Mouse (Mus musculus): ENCODE measurements around the gene Akap1. TPM values are rescaled to one million over a fixed set of nuclear protein-coding genes. Genes with fewer than 3 reads are reported as not detected.

Akap1 gene
- polyA plus RNA-seq, 1 experiment: 32.2 TPM

DNA sequence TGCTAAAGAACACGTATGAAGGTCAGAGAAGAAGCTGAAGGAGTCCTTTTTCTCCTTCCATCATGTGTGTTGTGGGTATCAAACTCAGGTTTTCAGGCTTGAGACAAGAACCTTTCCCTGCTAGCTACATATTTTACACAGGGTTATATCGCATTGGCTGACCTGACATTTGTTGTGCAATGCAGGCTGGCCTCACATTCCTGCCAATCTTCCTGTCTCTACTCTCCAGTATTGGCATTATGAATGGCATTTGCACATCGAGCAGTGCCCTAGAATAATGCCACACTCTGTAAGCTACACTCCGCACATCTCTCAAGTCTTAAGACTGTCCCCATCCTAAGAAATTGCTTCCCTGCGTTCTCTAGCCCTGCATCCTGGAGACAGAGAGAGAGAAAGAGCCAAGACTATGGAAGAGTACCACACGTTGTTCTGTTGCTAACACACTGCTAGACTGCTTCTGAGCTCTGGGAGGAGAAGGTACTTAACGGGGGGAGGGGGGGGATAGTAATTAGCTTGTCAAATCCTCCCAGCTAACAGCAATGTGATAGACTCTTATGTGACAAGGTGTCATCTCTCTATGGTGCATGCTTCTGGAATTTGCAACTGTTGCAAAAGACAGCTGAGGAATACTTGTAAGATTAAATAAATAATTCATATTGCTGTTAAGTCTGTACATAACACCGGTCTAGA lies 20.1 kb upstream of the Akap1 start:
- no peak for TF ChIP-seq CTCF (IDR thresholded peaks at IDR 0.05; ENCODE audit: insufficient read depth, low read length)
- no peak for TF ChIP-seq POLR2A (IDR thresholded peaks at IDR 0.05; ENCODE audit: borderline replicate concordance, extremely low read depth, low read depth, low read length)
- H3K4me3 ChIP-seq (replicated peaks; ENCODE audit: extremely low read depth, low read depth, low read length): no peak overlapping the region
- DNase-seq: no peak
- WGBS: 56% methylated on average over 8 of the region's 8 CpGs
- no peaks in the 10 kb centered on the region for H3K4me1 ChIP-seq (ENCODE audit: control insufficient read depth, insufficient read depth, low read length)

DNA sequence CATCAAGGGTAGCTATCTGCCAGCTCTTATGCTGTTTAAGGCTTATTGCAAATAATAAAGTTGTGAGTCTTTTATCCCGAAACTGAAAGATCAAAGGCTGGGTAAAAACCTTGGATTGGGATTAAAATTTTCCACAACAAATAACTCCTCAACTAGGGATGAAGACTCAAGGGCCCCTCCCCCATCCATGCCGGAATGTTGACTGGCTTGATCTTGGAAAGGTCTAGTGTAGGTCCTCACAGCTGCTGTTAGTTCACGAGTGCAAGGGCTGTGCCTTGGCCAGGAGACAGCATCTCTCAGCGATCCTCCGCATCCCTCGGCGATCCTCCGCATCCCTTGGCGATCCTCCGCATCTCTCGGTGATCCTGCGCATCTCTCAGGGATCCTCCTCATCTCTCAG lies 13.6 kb upstream of the Akap1 start:
- no peak for DNase-seq
- WGBS: 90% methylated on average over 12 of the region's 12 CpGs
- Histone ChIP-seq H3K4me3 (replicated peaks; ENCODE audit: extremely low read depth, low read depth, low read length) (no peak overlapping the region), H3K4me1 (ENCODE audit: control insufficient read depth, insufficient read depth, low read length) (no peaks in the 10 kb centered on the region)
- TF ChIP-seq CTCF (IDR thresholded peaks at IDR 0.05; ENCODE audit: insufficient read depth, low read length) (no peak), POLR2A (IDR thresholded peaks at IDR 0.05; ENCODE audit: borderline replicate concordance, extremely low read depth, low read depth, low read length) (no peak)

DNA sequence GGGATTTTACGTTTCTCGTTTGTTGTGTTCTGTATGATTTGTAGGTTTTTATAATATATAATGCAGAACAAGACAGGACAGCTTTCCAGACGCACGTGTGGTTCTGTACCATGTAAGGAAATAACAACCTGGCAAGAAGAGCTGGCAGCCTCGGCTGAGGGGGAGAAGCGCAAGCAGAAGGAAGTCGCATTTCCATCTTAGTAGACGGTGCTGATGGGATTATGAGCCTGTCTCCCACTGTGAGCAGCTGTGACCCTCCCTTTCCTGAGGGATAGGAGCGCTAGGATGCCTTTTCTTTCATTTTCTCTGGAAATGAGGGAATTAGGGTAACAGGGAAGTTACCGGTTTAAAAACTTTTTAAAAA lies 9.3 kb upstream of the Akap1 start:
- H3K4me3 ChIP-seq (replicated peaks; ENCODE audit: extremely low read depth, low read depth, low read length): peak overlapping the region; percentile 36
- no peaks in the 10 kb centered on the region for H3K4me1 ChIP-seq (ENCODE audit: control insufficient read depth, insufficient read depth, low read length)
- WGBS: 3% methylated on average over 10 of the region's 10 CpGs
- TF ChIP-seq POLR2A (IDR thresholded peaks at IDR 0.05; ENCODE audit: borderline replicate concordance, extremely low read depth, low read depth, low read length): no peak
- TF ChIP-seq CTCF (IDR thresholded peaks at IDR 0.05; ENCODE audit: insufficient read depth, low read length): no peak
- DNase-seq: no peak

DNA sequence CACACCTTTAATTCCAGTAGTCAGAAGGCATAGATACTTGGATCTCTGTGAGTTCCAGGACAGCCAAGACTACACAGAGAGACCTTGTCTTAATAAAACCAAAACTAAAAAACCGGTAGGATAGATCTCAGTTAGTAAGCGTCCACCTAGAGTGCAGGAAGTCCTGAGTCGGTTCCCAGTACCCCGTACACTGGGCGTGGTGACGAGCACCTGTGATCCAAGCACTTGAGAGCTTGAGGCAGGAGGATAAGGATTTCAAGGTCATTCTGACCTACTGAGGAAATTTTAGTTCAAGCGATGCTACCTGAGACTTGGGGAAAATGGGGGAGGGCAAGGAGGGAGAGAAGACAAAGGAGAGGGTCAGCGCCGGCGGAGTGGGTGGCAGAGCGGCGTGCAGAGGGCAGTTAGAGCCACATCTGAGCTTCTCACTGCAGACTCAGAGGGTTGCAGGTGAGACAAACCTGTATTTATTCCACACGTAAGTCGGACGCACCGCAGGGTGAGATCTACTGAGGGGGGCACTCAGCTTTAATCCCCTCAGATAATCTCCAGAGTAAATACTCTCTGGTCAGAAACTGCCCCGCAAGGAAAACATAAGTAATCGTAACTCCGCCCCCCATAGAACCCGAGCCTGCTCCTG lies 8.8 kb upstream of the Akap1 start:
- WGBS: 5% methylated on average over 20 of the region's 20 CpGs
- TF ChIP-seq POLR2A (IDR thresholded peaks at IDR 0.05; ENCODE audit: borderline replicate concordance, extremely low read depth, low read depth, low read length) (no peak), CTCF (IDR thresholded peaks at IDR 0.05; ENCODE audit: insufficient read depth, low read length) (no peak)
- no peaks in the 10 kb centered on the region for H3K4me1 ChIP-seq (ENCODE audit: control insufficient read depth, insufficient read depth, low read length)
- H3K4me3 ChIP-seq (replicated peaks; ENCODE audit: extremely low read depth, low read depth, low read length): no peak overlapping the region
- DNase-seq: no peak

DNA sequence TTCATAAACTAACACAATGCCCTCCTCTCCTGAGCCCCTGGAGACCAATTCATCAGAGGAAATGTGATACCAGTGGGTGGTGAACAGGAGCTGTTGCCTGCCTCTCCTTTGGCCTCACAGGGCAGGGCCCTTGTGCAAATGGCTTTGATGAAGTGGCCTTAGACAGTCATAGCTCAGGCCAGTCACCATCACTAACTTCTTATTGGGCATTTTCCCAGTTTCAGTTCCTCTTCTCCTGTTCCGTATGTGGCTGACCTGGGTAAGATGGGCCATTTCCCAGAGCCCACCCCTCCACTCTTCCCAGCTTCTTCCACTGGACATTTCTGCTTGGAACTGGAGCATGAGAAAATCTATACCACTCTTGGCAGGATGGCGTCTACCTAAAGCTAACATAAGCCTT lies 5.1 kb upstream of the Akap1 start:
- 80% methylated on average over 2 of the region's 2 CpGs for WGBS
- DNase-seq: no peak
- TF ChIP-seq POLR2A (IDR thresholded peaks at IDR 0.05; ENCODE audit: borderline replicate concordance, extremely low read depth, low read depth, low read length) (no peak), CTCF (IDR thresholded peaks at IDR 0.05; ENCODE audit: insufficient read depth, low read length) (no peak)

DNA sequence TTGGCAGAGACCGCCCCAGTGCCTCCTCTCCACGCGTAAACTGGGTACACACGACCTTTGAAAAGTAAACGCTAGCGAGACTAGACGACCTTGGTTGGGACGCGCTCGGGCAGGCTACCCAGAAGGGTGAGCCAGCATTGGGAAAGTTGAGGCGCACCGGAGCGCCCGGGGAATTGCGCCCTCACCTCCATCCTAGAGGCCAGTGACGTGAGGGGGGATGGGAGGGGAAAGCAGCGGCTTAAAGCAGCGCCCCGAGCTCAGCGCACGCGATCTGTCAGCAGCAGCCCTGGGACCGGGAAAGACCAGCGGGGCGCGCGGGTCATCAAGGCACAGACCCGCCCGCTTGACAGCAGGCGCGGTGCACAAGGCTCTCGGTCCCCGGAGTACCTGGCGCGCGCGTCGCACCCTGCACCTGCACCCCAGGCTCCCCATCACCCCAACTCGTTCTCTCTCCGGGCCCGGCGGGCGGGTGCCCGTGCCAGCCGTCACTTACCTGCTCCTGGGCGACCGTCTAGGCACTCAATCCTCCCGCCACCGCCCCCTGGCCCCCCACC lies 405 bp downstream of the Akap1 start:
- WGBS: under 1% methylated on average over 49 of the region's 49 CpGs
- DNase-seq: no peak

More for the DNA sequence above, 5.1 kb upstream of the Akap1 start:
- Histone ChIP-seq H3K4me1 (ENCODE audit: control insufficient read depth, insufficient read depth, low read length) (peaks cover 3% of the 10 kb centered on the region; the same call in 1 of the 2 replicates), H3K4me3 (replicated peaks; ENCODE audit: extremely low read depth, low read depth, low read length) (no peak overlapping the region)

DNA sequence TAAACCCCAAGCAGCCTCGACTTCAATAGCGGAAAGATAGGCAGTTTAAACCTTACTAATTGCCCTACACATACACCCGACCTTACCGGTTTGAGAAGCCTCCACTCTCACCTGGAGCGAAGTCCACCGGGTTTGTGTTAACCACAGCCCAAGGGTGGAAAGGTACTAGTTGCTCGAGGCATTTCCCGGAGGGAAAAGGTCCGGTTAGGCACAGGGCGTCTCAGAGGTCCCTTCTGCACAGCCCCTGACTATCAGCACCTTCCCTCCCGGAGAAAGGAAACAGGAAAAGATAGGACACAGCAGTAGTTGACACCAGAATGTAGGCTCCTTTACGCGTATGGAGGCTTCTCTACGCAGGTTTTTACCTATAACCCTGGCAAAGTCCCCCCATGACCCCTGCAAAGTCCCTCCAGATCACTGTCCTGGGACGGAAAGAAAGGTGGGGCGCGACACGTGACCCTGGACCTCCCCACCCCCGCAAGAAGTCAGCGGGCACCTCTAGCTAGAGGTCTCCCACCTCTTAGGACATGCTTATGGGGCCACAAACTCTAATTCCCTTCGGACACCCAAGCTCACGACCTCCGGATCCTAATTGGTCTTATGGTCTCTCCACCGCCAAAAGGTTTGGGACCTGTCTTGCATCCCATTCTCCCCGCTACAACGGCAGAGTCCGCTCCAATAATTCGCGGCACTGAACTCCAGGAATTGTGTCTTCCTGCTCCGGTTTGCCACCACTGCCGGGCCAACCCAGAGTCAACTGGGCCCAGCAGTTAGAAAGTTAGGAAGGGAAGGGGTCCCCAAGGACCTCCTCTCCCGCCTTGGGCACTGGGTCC lies 1.1 kb downstream of the Akap1 start:
- TF ChIP-seq POLR2A (IDR thresholded peaks at IDR 0.05; ENCODE audit: borderline replicate concordance, extremely low read depth, low read depth, low read length) (no peak), CTCF (IDR thresholded peaks at IDR 0.05; ENCODE audit: insufficient read depth, low read length) (no peak)
- Histone ChIP-seq H3K4me3 (replicated peaks; ENCODE audit: extremely low read depth, low read depth, low read length) (peak overlapping the region; percentile 74), H3K4me1 (ENCODE audit: control insufficient read depth, insufficient read depth, low read length) (peaks cover 8% of the 10 kb centered on the region)
- WGBS: 2% methylated on average over 32 of the region's 32 CpGs
- peak; percentile 34 for DNase-seq

More for the DNA sequence above, 405 bp downstream of the Akap1 start:
- peak overlapping the region; percentile 74 for H3K4me3 ChIP-seq (replicated peaks; ENCODE audit: extremely low read depth, low read depth, low read length)
- TF ChIP-seq CTCF (IDR thresholded peaks at IDR 0.05; ENCODE audit: insufficient read depth, low read length) (no peak), POLR2A (IDR thresholded peaks at IDR 0.05; ENCODE audit: borderline replicate concordance, extremely low read depth, low read depth, low read length) (no peak)
- peaks cover 8% of the 10 kb centered on the region for H3K4me1 ChIP-seq (ENCODE audit: control insufficient read depth, insufficient read depth, low read length)

DNA sequence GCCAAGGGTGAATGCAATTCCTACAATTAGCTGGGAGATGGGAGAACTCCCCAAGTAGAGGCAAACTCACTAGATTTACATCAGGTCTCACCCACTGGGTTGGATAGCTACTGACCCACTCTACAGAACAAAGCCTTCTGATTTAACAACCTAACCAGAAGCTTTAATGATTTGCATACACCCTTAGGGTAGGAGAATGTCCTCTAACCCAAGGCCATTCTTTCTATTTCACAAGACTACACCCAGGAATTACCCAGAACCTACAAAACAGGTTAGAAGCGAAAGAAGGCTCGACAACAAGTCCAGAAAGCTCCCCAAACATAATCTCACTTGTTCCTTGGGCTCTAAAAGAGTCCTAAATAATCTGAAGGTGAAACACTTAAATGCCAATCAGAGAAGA lies 2.0 kb downstream of the Akap1 start:
- Histone ChIP-seq H3K4me3 (replicated peaks; ENCODE audit: extremely low read depth, low read depth, low read length) (no peak overlapping the region), H3K4me1 (ENCODE audit: control insufficient read depth, insufficient read depth, low read length) (peaks cover 8% of the 10 kb centered on the region)
- 67% methylated on average over 2 of the region's 2 CpGs for WGBS
- no peak for DNase-seq
- TF ChIP-seq POLR2A (IDR thresholded peaks at IDR 0.05; ENCODE audit: borderline replicate concordance, extremely low read depth, low read depth, low read length) (no peak), CTCF (IDR thresholded peaks at IDR 0.05; ENCODE audit: insufficient read depth, low read length) (no peak)

DNA sequence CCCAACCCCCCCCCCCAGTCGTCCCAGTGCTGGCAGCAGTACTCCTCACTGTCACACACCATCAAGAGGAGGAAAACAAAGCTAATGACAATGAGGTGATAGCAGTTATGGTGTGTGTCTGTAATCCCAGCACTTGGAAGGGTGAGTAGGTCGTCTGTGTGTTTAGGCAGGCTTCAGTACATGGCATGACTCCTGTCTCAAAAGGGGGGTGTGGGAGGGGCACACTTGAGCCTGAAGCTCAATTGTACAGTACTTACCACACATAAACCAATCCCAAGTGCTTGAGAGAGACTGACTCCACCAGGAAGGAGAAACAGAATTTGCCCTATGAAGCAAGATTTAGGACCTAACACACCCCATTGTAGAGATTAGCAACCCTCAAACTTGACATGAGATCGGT lies 3.3 kb downstream of the Akap1 start:
- H3K4me3 ChIP-seq (replicated peaks; ENCODE audit: extremely low read depth, low read depth, low read length): no peak overlapping the region
- no peak for TF ChIP-seq CTCF (IDR thresholded peaks at IDR 0.05; ENCODE audit: insufficient read depth, low read length)
- no peak for TF ChIP-seq POLR2A (IDR thresholded peaks at IDR 0.05; ENCODE audit: borderline replicate concordance, extremely low read depth, low read depth, low read length)
- H3K4me1 ChIP-seq (ENCODE audit: control insufficient read depth, insufficient read depth, low read length): peaks cover 11% of the 10 kb centered on the region
- no peak for DNase-seq
- 40% methylated on average over 3 of the region's 3 CpGs for WGBS

All from lung, adult 2 months (tissue).